Mouse (Mus musculus) thymus, postnatal 4 days (tissue): Measurements from ENCODE around the gene Cnbd2.

Source experiments
- DNase-seq: peaks from one replicate; pipeline ENCODE4 v3.0.0; 2021

Gene Cnbd2

GRCm38 (mm10) chr2:156311841-156312291 lies 233 bp upstream of the Cnbd2 start:
- DNase-seq = no peak

DNA sequence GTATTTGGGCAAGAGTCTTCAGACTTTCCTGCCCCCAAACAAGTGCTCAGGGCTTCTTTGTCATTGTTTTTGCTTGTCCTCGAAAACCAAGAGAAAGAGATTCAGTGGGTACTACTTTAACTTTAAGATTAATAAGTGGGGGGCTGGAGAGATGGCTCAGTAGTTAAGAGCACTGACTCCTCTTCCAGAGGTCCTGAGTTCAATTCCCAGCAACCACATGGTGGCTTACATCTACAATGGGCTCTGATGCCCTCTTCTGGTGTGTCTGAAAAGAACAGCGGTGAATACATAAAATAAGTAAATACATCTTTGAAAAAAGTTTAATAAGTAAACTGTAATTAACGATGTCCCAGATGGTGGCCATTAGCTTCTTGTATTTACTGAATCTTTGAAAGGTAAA lies 1.1 kb downstream of the Cnbd2 start:
- DNase-seq = no peak

GRCm38 (mm10) chr2:156314811-156315210 lies 2.7 kb downstream of the Cnbd2 start:
- DNase-seq = no peak

GRCm38 (mm10) chr2:156318491-156318890 lies 6.4 kb downstream of the Cnbd2 start:
- DNase-seq = no peak

DNA sequence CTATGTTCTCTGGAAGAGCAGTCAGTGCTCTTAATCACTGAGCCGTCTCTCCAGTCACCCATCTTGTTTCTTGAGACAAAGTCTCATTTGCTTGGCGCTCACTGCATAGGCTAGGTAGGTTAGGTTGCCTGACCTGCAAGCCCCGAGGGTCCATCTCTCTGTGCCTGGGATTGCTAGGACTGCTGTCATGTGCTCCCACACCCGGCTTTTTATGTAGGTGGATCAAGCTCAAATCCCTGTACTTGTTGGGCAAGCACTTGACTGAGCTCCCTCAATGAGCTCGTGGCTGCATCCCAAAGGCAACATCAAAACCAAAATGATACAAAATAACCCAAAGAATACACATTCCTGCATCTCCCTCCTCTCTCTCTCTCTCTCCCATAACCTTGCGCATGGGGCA lies 9.4 kb downstream of the Cnbd2 start:
- no peak for DNase-seq

DNA sequence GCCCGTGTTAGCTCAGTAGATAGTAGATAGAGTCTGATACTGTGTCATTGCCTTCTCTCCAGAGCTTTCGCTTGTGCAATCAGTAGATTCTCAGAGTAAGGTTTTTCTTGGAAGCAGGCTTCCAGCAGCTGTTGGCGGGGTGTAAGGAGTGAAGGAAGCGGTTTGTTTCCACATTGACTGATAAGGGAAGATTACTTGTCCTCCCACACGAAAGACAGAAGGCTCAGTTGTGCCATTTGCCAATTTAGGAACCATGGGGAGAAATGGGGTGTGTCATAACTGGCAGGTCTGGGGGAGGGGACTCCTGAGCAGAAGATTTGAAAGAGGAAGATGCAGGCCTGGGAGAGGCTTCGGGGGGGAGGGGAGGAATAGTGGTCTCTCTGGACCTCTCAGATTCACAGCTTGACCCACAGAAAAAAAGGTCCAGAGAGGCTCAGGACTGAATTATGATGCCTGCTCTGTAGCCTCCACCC lies 12.1 kb downstream of the Cnbd2 start:
- no peak for DNase-seq

GRCm38 (mm10) chr2:156324681-156325080 lies 12.6 kb downstream of the Cnbd2 start:
- DNase-seq = no peak

- DNase-seq = no peak
These were observed 18.6 kb downstream of the Cnbd2 start for GRCm38 (mm10) chr2:156330681-156331080.

- DNase-seq = no peak
These were observed 19.4 kb downstream of the Cnbd2 start for GRCm38 (mm10) chr2:156331446-156331965.

GRCm38 (mm10) chr2:156340078-156340477 lies 28.0 kb downstream of the Cnbd2 start:
- DNase-seq = no peak

DNA sequence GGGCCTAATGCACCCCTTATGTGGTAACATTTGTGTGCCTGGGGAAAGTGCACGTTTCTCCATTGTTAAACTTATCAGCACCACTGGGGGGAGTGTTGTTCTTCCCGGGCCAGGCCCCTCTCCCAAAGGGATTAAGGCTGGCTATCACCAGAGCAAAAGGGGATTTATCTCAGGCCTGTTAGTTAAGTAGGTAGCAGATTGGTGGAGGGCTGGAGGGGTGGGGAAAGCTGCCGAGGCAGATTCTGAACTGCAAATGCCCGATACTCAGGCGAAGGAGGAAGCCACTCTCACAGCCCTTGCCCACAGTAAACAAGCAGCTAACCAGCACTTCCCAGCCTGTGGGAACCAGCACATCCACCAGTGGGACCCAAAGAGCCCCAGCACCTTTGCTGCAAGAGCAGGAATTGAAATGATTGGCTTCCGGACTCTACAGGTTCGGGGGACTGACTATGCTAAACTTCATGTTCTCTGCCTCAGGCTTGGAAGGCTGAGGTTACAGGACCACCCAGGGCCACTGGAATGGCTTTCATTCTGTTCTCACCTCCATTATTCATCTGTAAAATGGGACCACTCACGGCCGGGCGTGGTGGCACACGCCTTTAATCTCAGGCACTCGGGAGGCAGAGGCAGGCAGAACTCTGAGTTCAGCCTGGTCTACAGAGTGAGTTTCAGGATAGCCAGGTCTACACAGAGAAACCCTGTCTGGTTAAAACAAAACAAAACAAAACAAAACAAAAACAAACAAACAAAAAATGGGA lies 32.9 kb downstream of the Cnbd2 start:
- no peak for DNase-seq

- DNase-seq = no peak
These were observed 36.7 kb downstream of the Cnbd2 start for GRCm38 (mm10) chr2:156348812-156349211.

- no peak for DNase-seq
These were observed 37.3 kb downstream of the Cnbd2 start for GRCm38 (mm10) chr2:156349286-156349848.

DNA sequence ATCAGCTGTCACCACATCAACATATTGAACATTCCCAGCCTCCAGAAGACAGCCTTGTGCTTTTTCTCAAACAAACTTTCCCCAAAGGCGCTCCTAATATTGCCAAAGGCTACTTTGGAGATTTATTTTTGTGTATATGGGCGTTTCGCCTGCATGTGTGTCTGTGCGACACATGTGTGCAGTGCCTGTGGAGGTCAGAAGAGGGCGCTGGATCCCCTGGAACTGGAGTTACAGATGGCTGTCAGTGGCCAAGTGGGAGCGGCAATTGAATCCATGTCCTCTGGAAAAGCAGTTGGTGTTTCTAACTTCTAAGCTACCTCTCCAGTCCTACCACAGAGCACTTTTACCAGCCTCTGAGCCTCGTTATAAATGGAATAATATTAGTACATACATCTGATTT lies 39.1 kb downstream of the Cnbd2 start:
- DNase-seq = peak; percentile 40

GRCm38 (mm10) chr2:156352413-156353165 lies 40.5 kb downstream of the Cnbd2 start:
- peak; percentile 28 for DNase-seq

DNA sequence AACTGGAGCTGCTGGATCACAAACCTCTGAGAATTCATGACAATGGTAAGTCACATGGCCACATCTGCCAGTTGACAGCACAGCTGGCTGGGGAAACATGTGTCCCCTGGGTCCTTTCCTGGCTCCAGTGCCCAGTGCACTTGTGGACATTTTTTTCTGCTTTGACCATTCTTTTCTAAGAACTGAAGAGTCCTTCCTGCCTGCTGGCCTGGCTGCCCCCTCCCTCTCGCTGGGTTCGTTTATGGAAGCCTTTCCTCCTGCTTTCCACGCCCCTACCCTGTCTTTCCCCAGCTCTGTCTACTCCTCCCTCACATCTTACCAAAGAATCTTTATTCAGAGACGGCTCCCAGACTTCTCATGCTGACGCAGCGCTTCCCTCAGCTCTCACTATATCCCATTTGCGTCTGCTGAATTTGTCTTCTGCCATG lies 41.2 kb downstream of the Cnbd2 start:
- DNase-seq = no peak

- DNase-seq = no peak
These were observed 43.9 kb downstream of the Cnbd2 start for GRCm38 (mm10) chr2:156356031-156356430.

GRCm38 (mm10) chr2:156368465-156368864 lies 56.4 kb downstream of the Cnbd2 start:
- DNase-seq = no peak

- DNase-seq = no peak
These were observed 58.8 kb downstream of the Cnbd2 start for GRCm38 (mm10) chr2:156370896-156371295.

DNA sequence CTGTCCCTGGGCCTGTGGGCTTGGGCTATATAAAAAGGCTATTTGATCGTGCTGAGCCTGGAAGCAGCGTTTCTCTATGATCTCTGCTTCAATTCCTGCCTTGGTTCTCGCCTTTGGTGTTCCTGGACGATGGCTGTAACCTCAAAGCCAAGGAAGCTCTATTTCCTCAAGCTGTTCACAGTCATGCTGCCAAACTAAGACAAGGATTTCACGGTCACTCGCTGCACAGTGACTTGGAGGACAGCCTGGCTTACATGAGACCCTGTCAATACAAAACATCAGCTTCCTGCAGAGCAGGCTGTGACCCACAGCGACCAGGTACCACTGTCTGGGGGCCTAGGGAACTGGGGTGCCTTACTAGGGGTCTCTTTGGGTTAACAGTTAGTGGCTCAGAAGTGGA lies 64.9 kb downstream of the Cnbd2 start:
- DNase-seq = no peak

DNA sequence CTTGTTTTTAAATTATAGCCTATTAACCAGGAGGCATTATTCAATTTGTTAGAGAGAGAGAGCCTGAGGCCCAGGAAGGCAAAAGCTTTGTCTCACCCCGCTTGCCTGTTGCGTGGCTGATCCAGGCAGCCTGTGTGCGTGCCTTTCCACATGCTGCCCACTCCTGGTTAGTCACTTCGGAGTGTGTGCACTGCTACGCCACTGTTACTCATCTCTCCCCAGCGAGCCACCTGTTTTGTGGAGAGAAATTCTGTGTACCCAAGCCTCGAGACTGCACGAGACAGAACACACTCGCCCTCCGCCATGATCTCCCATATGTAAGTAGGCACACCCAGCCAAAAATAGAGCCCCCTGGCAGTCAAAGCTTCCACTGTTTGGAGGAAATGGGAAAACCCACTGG lies 67.8 kb downstream of the Cnbd2 start:
- DNase-seq = no peak

- no peak for DNase-seq
These were observed 69.3 kb downstream of the Cnbd2 start for GRCm38 (mm10) chr2:156381350-156381749.

GRCm38 (mm10) chr2:156392461-156393154 lies 80.5 kb downstream of the Cnbd2 start:
- peak; percentile 80 for DNase-seq
